Mouse (Mus musculus) midbrain, embryonic 16.5 days (tissue): ENCODE data around the gene Soga1. TPM values are rescaled to one million over a fixed set of nuclear protein-coding genes. Genes with fewer than 3 reads are reported as not detected.
A peak's percentile ranks its signal among the peaks of the same experiment; 100 is the strongest.

Experiments
- ATAC-seq: fragments of 200-750 bp; cut with Nextera tagmentation; 2 replicates; pipeline ENCODE4 v1.8.0; 2017; ENCODE audit warnings: moderate TSS enrichment
- H3K27ac ChIP-seq: fragments of 300-500 bp; sonication (generic); 2 replicates; pipeline ENCODE4 v1.5.1; 2014; ENCODE audit warnings: mild to moderate bottlenecking, low read length, mixed read lengths
- H3K27me3 ChIP-seq: fragments of 300-500 bp; sonication (generic); 2 replicates; pipeline ENCODE4 v1.6.1; 2014; ENCODE audit warnings: low read depth, low read length, mixed read lengths; ENCODE audit not compliant: control insufficient read depth, insufficient read depth
- H3K36me3 ChIP-seq: fragments of 300-500 bp; sonication (generic); 2 replicates; pipeline ENCODE4 v1.6.1; 2014; ENCODE audit warnings: mild to moderate bottlenecking, low read length, moderate library complexity, mixed read lengths; ENCODE audit not compliant: control insufficient read depth, insufficient read depth
- H3K4me1 ChIP-seq: fragments of 300-500 bp; sonication (generic); 2 replicates; pipeline ENCODE4 v1.6.1; 2014; ENCODE audit warnings: mild to moderate bottlenecking, low read length, mixed read lengths; ENCODE audit not compliant: control insufficient read depth, insufficient read depth
- H3K4me2 ChIP-seq: fragments of 300-500 bp; sonication (generic); 2 replicates; pipeline ENCODE4 v1.6.1; 2014; ENCODE audit warnings: mild to moderate bottlenecking, low read length, mixed read lengths
- H3K4me3 ChIP-seq: fragments of 300-500 bp; sonication (generic); 2 replicates; pipeline ENCODE4 v1.5.1; 2014; ENCODE audit warnings: low read depth, mild to moderate bottlenecking, low read length, moderate library complexity, mixed read lengths
- H3K9ac ChIP-seq: fragments of 300-500 bp; sonication (generic); 2 replicates; pipeline ENCODE4 v1.6.1; 2014; ENCODE audit warnings: low read depth, low read length, mixed read lengths
- H3K9me3 ChIP-seq: fragments of 300-500 bp; sonication (generic); replicated peaks from 2 replicates; pipeline ENCODE4 v1.6.1; 2014; ENCODE audit warnings: mild to moderate bottlenecking, low read length, mixed read lengths; ENCODE audit not compliant: control insufficient read depth, poor library complexity, severe bottlenecking
- WGBS: fragments of 180-500 bp; shearing (Covaris S2); extraction: QIAGEN DNeasy Blood & Tissue Kit; methylation state at CpG from one replicate; pipeline ENCODE4 v1.1.7; 2014; 5-methylcytosine and 5-hydroxymethylcytosine counted together
- polyA plus RNA-seq: library from polyadenylated mRNA; unstranded; fragments of >200 nt; fragmentation: Nextera tagmentation; extraction: Ambion mirVana; gene quantifications from 2 replicates; pipeline ENCODE4 v1.2.1, GENCODE M21; 2015

The Soga1 gene
- polyA plus RNA-seq, 1 experiment from 2014 or later = 5.5 TPM

GRCm38 (mm10) chr2:157070365-157070764, 8.7 kb downstream of the Soga1 start:
- 40% methylated on average over 9 of the region's 9 CpGs for WGBS
- no peaks in the 10 kb centered on the region for H3K27me3 ChIP-seq
- ATAC-seq = no peak
- 0 out of 2 replicates have a peak, but pooled peaks cover 2% of the 10 kb centered on the region for H3K36me3 ChIP-seq
- peak overlapping the region; percentile 45 for H3K27ac ChIP-seq
- H3K4me2 ChIP-seq = peak overlapping the region; percentile 17; the same call in 1 of the 2 replicates
- H3K4me1 ChIP-seq = peaks cover 74% of the 10 kb centered on the region
- no peak overlapping the region for H3K9ac ChIP-seq
- no peaks in the 10 kb centered on the region for H3K9me3 ChIP-seq
- H3K4me3 ChIP-seq = no peak overlapping the region

DNA sequence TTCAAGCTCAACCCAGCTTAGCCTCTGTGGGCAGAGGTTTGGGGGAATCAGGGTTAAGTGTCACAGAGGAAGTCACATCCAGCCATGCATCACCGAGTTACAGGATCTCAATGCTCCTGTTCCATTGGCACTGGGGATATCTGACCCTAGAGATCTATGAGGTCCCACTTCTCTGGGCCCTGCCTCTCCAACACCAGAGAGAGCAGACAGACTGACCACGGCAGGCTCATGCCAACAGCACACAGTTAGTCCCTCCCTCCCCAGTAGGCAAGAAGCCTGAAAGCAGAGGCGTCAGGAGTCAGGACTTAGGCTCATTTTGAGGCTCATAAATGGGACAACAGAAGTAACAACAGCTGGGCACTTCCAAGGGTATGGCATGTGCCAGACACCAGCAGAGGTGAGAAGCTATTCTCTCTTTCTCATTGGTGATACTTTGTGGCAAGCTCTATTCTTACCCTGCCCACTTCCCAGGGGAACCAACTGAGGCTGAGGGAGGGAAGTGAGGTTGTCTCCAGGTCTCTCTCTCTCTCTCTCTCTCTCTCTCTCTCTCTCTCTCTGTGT, 9.2 kb downstream of the Soga1 start:
- H3K36me3 ChIP-seq = 0 out of 2 replicates have a peak, but pooled peaks cover 2% of the 10 kb centered on the region
- H3K9me3 ChIP-seq = no peaks in the 10 kb centered on the region
- peak overlapping the region; percentile 61; the same call in 1 of the 2 replicates for H3K27ac ChIP-seq
- peaks cover 74% of the 10 kb centered on the region for H3K4me1 ChIP-seq
- 28% methylated on average over 3 of the region's 3 CpGs for WGBS
- H3K4me3 ChIP-seq = no peak overlapping the region
- H3K9ac ChIP-seq = peak overlapping the region; percentile 46; the same call in 1 of the 2 replicates
- no peak for ATAC-seq
- H3K4me2 ChIP-seq = peak overlapping the region; percentile 14; the same call in 1 of the 2 replicates
- no peaks in the 10 kb centered on the region for H3K27me3 ChIP-seq

- H3K9me3 ChIP-seq = no peaks in the 10 kb centered on the region
- WGBS = 27% methylated on average over 3 of the region's 3 CpGs
- H3K4me3 ChIP-seq = no peak overlapping the region
- H3K4me1 ChIP-seq = peaks cover 74% of the 10 kb centered on the region
- ATAC-seq = peak; percentile 11; the same call in 1 of the 2 replicates
- H3K36me3 ChIP-seq = 0 out of 2 replicates have a peak, but pooled peaks cover 2% of the 10 kb centered on the region
- H3K4me2 ChIP-seq = peak overlapping the region; percentile 14; the same call in 1 of the 2 replicates
- H3K27me3 ChIP-seq = no peaks in the 10 kb centered on the region
- peak overlapping the region; percentile 61 for H3K27ac ChIP-seq
- H3K9ac ChIP-seq = peak overlapping the region; percentile 46
Measured at GRCm38 (mm10) chr2:157069355-157069735, 9.7 kb downstream of the Soga1 start.

- Histone ChIP-seq H3K27me3 (no peaks in the 10 kb centered on the region), H3K4me3 (no peak overlapping the region), H3K9me3 (no peaks in the 10 kb centered on the region), H3K36me3 (0 out of 2 replicates have a peak, but pooled peaks cover 2% of the 10 kb centered on the region), H3K4me1 (peaks cover 73% of the 10 kb centered on the region), H3K9ac (peak overlapping the region; percentile 48), H3K27ac (peak overlapping the region; percentile 61), H3K4me2 (peak overlapping the region; percentile 14; the same call in 1 of the 2 replicates)
- 49% methylated on average over 14 of the region's 14 CpGs for WGBS
- ATAC-seq = no peak
Measured at GRCm38 (mm10) chr2:157068701-157069354, 10.2 kb downstream of the Soga1 start.

GRCm38 (mm10) chr2:157066731-157067430, 12.2 kb downstream of the Soga1 start:
- WGBS = 87% methylated on average over 7 of the region's 7 CpGs
- no peak overlapping the region for H3K4me2 ChIP-seq
- no peaks in the 10 kb centered on the region for H3K27me3 ChIP-seq
- no peak overlapping the region for H3K27ac ChIP-seq
- no peak for ATAC-seq
- no peaks in the 10 kb centered on the region for H3K9me3 ChIP-seq
- H3K9ac ChIP-seq = no peak overlapping the region
- peaks cover 54% of the 10 kb centered on the region for H3K4me1 ChIP-seq
- H3K36me3 ChIP-seq = no peaks in the 10 kb centered on the region
- no peak overlapping the region for H3K4me3 ChIP-seq

- Histone ChIP-seq H3K36me3 (no peaks in the 10 kb centered on the region), H3K4me3 (no peak overlapping the region), H3K4me2 (no peak overlapping the region), H3K9me3 (no peaks in the 10 kb centered on the region), H3K4me1 (peaks cover 45% of the 10 kb centered on the region), H3K27ac (no peak overlapping the region), H3K27me3 (no peaks in the 10 kb centered on the region), H3K9ac (no peak overlapping the region)
- WGBS = 82% methylated on average over 7 of the region's 7 CpGs
- no peak for ATAC-seq
Measured at GRCm38 (mm10) chr2:157065879-157066226, 13.2 kb downstream of the Soga1 start.

DNA sequence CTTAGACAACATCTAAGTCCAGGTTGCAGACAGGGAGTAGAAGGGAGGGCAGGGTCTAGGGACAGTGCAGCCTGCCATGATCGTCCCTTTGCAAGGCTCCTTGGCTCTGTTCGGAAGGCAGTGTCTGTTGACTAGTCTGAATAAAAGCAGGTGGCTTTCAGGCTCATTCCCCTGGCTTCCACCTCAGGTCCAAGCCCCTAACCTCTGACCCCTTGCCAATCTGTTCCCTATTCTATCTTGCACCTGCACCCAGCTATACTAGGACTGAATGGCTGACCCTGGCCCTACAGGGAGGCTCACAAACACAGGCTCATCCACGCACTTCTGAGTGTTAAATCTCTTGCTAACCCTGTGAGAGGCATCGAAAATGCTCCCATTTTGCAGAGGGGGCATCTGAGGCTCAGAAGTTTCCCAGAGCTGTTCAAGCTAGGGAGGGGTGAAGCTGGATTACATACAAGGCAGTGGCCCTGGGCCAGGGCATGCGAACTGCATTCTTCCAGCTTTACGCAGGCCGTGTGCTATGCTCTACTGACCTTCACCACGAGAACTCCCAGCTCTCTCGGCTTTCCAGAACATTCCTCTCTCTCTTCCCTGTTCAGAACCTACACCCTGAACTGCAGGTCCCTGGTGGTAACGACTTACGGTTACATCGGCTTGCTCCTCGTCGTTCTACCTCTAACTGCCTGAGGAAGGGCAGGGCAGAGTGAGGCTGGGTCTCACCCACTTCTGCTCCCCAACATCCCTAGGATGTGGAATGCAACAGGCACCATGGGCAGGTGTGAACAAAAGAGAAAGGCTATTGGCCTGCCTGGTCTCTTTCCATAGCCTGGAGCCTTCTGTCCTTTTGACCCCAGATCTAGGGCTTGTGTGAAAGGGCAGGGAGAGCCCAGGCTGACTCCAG, 13.8 kb downstream of the Soga1 start:
- 80% methylated on average over 14 of the region's 14 CpGs for WGBS
- H3K36me3 ChIP-seq = no peaks in the 10 kb centered on the region
- no peak overlapping the region for H3K4me2 ChIP-seq
- no peak overlapping the region for H3K4me3 ChIP-seq
- H3K27me3 ChIP-seq = no peaks in the 10 kb centered on the region
- ATAC-seq = no peak
- H3K27ac ChIP-seq = no peak overlapping the region
- no peaks in the 10 kb centered on the region for H3K9me3 ChIP-seq
- H3K9ac ChIP-seq = no peak overlapping the region
- peaks cover 39% of the 10 kb centered on the region for H3K4me1 ChIP-seq

DNA sequence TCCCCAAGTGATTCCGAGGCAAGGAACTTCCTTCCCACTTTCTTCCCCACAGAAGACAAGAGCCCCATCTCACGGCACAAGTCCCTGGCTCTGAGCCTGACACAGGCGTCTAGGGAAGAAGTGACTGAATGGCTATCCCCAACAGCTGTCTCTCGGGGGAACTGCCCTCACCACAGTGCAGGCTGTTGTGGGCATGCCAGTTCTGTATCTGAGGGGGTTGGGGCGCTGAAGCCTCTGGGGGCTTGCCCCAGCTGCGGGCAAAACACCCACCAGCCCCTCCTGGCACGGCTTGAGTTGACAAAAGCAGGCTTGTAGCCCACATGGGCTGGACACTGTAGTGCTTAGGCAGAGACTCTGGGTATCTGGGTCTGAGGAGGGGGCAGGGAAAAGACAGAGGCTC, 14.9 kb downstream of the Soga1 start:
- Histone ChIP-seq H3K27me3 (no peaks in the 10 kb centered on the region), H3K27ac (0 out of 2 replicates have a peak overlapping the region, but pooled peaks have one; percentile 18), H3K9me3 (no peaks in the 10 kb centered on the region), H3K4me2 (no peak overlapping the region), H3K4me3 (no peak overlapping the region), H3K4me1 (peaks cover 32% of the 10 kb centered on the region), H3K36me3 (peaks cover 6% of the 10 kb centered on the region), H3K9ac (no peak overlapping the region; the same call in 1 of the 2 replicates)
- ATAC-seq = no peak
- 49% methylated on average over 7 of the region's 7 CpGs for WGBS
